Mouse (Mus musculus) ES-E14 (cell line): ENCODE results near the gene Homer2.

Experiments
- MAFK ChIP-seq: IDR thresholded peaks from 2 replicates; pipeline ENCODE4 v1.6.1; 2014; ENCODE audit warnings: mild to moderate bottlenecking, low read depth, low read length, inconsistent platforms; ENCODE audit not compliant: insufficient read depth
- ZC3H11A ChIP-seq: IDR thresholded peaks from 2 replicates; pipeline ENCODE4 v1.6.1; 2012; ENCODE audit warnings: low read depth, mild to moderate bottlenecking, inconsistent platforms, low read length, borderline replicate concordance

GRCm38 (mm10) chr7:81695763-81696533 is 11.4 kb downstream of the Homer2 start:
- TF ChIP-seq ZC3H11A (no peak), MAFK (no peak)
